Mouse (Mus musculus) WW6 (cell line): Measurements from ENCODE around the gene Actl10.
A peak's percentile ranks its signal among the peaks of the same experiment; 100 is the strongest.

Experiments
- DNase-seq: peaks from one replicate; pipeline ENCODE4 v3.0.0-alpha.2; 2013; ENCODE audit warnings: low read depth, low spot score

The Actl10 gene

DNA sequence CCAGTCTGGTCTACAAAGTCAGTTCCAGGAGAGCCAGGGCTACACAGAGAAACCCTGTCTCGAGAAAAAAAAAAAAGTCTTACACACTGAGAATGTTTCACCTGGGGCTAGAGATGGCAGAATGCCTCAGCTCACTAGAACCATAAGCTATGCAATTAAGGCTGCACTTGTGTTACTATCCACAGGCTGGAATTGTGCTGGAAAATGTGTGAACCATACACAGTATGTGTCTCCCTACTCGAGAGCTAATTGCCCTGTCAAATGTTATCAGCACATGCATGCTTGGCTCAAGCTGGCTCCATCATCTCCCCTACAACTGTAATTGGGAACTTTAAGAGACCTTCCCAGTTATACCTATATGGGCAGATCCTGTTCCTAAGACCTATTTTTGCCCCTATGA is 639 bp upstream of the Actl10 start:
- no peak for DNase-seq

- DNase-seq: no peak
Observed at GRCm38 (mm10) chr2:154551927-154552326, 351 bp downstream of the Actl10 start.

GRCm38 (mm10) chr2:154552424-154552907 is 890 bp downstream of the Actl10 start:
- no peak for DNase-seq

- no peak for DNase-seq
Observed at GRCm38 (mm10) chr2:154555235-154555634, 3.7 kb downstream of the Actl10 start.

- no peak for DNase-seq
Observed at GRCm38 (mm10) chr2:154557184-154557832, 5.7 kb downstream of the Actl10 start.

DNA sequence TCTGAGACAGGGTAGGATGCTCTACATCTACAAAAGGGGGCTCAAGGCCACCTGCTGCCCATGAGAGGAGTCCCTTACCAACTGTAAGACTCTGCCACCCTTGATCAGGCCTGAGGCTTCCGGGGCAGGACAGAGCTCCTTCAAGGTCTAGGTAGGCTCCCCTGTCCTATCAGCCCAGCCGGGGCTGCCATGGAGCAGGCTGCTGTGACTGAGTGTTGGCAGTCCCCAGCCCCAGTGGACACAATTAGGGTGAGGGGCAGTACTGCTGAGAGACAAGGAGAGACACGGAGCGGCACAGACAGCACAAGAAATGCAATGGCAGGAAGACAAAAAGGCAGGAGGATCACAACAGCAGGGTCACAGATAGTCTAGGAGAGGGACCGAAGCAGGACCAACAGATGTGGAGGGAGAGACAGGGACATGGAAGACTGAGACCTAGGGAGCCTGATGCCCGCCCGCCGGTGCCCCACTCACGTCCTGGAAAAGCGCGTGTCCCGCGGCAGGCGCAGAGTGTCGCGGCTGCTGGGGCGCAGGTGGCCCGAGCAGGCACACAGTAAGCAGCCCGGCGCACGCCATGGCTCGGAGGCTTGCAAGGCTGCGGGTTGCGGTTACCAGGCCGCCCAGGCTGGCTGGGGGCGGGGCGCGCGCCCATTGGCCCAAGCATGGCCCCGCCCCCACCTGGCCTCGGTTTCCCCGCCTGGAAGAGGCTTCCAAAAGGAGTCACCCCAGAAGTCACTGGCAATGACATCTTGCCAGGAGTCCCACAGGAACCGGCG is 6.9 kb downstream of the Actl10 start, which contains the start of gene Necab3:
TSS of gene Necab3 (minus strand) at position 627 of the 776 bp plus-strand sequence.
- no peak for DNase-seq

DNA sequence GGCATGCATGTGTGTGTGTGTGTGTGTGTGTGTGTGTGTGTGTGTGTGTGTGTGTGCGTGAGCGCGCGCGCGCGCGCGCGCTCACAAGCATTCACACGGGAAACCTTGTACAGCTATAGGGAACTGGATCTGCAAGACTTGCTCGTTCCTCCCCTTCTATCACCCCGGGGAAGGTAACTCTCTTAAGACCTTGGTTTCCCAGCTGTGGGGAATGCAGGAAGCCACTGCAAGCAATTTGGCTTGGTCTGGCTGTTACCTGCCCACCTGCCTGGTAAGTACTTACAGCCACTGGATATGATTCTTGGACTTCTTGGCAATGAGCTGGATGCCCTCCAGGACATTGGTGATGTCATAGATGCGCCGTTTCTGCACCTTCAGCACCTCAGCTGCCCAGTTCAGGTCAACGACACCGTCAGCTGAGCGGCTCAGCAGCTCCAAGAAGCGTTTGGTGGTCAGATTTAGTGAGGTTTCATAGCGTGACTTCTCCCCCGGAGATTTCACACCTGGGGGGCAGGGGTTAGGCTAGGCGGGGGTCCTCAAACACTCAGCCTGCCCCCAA is 12.1 kb downstream of the Actl10 start:
- DNase-seq: no peak

DNA sequence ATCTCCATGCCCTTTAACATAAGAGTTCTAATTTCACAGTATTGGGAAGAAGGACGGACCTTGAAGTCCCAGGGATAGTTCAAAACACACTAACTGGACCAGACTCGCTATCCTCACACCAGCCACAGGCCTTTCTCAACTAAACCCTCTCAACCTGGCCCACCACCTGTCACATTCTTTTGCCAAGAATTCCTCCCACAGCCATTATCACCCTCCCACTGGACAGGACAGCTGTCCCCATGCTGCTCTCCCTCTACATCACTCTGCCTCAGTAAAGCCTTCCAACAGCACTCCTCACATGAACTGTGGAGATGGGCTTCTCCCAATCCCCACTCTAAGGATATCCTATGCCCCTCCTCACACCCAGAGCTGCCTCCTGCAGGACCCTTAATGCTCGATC is 14.0 kb downstream of the Actl10 start:
- no peak for DNase-seq

DNA sequence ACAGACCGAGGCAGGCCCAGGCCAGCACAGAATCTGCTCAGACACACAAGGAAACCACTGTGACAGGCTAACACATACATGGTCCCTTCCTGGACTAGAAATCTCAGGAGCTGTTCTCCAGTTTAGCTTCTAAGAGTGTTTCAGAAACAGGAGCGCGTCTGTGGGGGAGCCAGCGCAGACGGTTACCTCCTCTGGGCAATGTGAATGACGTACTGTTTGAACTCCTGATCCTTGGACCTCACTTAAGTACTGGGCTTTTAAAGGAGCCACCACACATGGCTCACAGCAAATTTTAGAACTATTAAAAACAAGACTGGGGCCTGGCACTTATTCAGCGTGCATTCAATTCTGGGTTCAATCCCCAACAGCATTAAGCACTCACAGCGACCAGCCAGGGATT is 15.1 kb downstream of the Actl10 start:
- DNase-seq: no peak

DNA sequence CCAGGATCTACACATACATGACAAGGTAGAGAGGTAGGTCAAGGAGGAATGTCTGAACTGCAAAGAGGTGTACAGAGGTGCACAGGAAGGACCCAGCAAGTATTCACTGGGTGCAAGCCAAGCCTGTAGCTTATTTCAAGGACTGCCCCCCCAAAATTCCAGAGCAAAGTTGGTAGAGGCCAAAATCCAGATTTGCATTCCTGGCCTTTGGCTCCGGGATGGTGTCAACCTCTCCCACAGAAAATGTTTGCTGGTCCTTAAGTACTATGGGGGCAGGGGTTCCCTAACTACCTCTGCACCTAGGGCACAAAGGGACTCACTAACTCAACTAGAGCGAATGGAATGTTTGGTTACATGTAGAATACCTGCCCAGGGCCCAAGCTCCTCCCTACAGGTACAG is 16.2 kb downstream of the Actl10 start:
- DNase-seq: no peak

DNA sequence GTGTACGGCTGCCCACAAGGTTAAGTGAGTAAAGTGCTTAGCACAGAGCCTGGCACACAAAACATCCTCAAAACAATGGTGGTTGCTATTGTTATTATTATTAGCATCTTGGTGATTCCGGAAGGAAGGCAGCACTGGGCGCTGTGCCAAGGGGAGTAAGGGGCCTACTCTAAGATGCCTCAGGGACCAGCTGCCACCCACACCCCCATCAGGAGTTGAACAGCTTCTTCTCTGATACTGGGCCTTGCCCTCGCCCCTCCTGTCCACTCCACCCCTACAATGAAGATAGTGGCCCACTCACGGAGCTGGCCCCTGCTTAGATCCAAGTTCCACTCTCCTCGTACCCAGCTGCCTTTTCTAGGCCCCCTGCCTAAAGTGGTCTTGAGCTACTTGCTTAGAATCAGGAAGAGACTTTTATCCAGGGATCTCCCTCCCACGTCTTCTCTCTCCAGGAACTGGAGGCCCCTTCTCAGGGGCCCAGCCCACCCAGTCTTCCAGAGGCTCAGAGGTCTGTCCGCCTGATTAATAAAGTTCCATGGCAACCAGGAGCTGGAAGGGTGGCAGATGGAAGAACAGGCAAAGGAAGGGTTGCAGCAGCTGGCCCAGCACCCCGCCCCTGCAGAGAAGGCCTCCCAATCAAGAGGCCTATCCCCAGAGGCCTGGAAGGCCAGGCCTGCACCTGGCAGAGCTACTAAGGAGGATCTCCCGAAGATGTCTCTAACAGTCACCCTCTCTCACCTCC is 16.9 kb downstream of the Actl10 start:
- DNase-seq: no peak

GRCm38 (mm10) chr2:154569071-154569748 is 17.6 kb downstream of the Actl10 start:
- DNase-seq: no peak

DNA sequence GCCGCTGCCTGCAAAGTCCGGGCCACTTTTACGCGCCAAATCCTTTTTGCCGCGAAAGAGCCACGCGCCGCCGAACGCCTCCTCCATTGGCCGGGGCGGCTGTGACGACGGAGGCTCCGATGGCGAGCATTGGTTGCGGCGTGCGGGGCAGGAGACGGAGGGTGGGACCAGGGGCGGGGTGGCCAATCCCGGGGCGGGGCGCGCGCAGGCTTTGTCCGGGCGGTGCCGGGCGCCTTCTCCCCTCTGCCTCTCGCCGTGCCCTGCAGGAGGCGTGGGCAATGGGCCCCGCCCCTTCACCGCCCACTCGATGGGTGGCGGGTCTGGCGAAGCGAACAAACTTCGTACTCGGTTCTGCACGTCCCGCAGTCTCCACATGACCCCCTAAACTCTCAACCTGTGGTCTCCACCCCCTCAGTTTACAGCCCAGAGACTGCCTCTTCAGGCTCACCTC is 18.3 kb downstream of the Actl10 start, which contains the start of gene E2f1:
TSS of gene E2f1 (minus strand) at position 57 of the 451 bp plus-strand sequence.
- peak; percentile 93 for DNase-seq

DNA sequence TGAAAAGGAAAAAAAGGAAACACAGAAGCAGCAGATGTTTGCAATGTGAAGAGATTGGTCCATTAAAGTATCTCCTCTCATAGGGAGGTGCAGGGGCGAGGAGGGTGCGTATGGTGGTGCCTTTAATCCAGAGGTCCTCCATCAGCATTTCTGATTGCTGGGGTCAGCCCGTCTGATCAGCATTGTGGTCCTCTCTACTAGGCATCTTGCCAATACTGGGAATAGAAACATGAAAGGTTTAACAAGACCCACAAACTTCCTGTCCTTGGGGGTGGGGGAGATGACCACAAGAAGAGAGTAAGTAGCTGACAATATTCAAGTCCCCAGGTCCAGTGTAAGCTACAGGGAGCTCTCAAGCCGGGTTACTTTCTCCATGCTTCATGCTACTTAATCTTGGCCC is 19.1 kb downstream of the Actl10 start:
- no peak for DNase-seq

DNA sequence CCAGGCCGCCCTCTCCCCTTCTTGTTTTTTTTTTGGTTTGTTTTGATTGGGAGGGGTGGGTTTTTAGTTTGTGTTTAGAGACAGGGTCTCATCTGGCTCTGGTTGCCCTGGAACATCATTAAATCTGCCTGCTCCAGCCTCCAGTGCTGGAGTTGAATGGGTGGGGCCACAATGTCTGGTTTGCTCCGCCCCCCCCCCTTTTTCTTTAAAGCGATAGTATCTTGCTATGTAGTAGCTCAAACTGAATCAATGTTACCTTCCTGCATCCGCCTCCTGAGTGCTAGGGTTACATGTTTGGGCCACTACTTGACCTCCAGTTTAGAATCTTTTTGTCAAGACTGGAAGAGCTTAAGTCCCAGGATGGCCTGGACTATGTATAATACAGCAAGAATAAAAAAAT is 19.7 kb downstream of the Actl10 start:
- DNase-seq: no peak

GRCm38 (mm10) chr2:154571976-154572375 is 20.4 kb downstream of the Actl10 start:
- DNase-seq: no peak

- DNase-seq: no peak
Observed at GRCm38 (mm10) chr2:154572996-154573395, 21.4 kb downstream of the Actl10 start.

DNA sequence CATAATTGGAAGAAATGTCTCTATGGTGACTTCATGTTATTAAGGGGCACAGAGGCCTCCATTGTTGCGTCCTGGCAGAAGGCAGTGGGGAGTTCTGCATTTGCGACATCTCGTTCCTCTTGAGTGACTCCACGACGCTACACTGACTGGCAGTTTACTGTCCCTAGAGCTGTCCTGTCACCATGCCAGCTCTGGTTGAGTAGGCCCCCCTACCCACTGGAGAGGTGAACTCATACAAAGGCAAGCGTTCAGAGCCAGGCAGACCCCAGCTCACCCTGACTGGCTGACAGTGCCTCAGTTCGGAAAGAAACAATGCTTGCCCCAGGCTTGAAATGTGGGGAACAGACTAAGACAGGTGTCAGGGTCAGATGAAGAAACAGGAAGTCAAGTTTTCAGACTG is 22.7 kb downstream of the Actl10 start:
- DNase-seq: no peak

GRCm38 (mm10) chr2:154576876-154577743 is 25.5 kb downstream of the Actl10 start:
- DNase-seq: no peak

DNA sequence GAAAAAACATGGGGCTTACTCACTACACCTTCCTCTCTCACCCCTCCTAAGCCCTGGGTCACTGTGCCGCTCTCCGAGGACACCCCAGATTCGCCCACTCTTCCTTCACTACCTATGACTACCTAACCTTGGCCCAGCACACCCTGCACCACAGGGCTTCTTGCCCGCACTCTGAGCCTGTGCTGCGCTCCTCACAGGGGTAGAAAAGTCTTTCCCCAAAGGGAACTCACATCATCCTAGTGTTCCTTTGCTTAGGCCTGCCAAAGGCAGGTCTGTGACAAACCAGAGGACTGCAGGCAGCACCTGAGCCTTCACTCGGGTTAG is 26.1 kb downstream of the Actl10 start:
- DNase-seq: no peak
